Mouse (Mus musculus) bone marrow, adult 2 months (tissue): ENCODE measurements around the gene Avp. TPM values are rescaled to one million over a fixed set of nuclear protein-coding genes. Genes with fewer than 3 reads are reported as not detected.
A peak's percentile ranks its signal among the peaks of the same experiment; 100 is the strongest.
"Not testable (repeated sequence)": the region's sequence is repeated elsewhere in the genome, so short reads cannot be mapped to it uniquely, and the experiment has no call there.

ENCODE experiments used
- H3K27ac ChIP-seq: fragments of 200-500 bp; 2 replicates; pipeline ENCODE4 v1.5.1; 2012; ENCODE audit warnings: low read depth, mild to moderate bottlenecking, control low read depth, inconsistent platforms, low read length; ENCODE audit not compliant: control insufficient read depth, poor library complexity, insufficient read depth
- H3K4me1 ChIP-seq: fragments of 200-500 bp; 2 replicates; pipeline ENCODE4 v1.6.1; 2011; ENCODE audit warnings: low read length; ENCODE audit not compliant: control insufficient read depth, insufficient read depth
- H3K4me3 ChIP-seq: fragments of 200-500 bp; replicated peaks from 2 replicates; pipeline ENCODE3; 2011; ENCODE audit warnings: mild to moderate bottlenecking, low read depth, low read length, control low read depth; ENCODE audit not compliant: control insufficient read depth
- CTCF ChIP-seq: fragments of 200-500 bp; IDR thresholded peaks from 2 replicates; pipeline ENCODE4 v1.5.1; 2011; ENCODE audit warnings: low read length, control low read depth; ENCODE audit not compliant: control insufficient read depth, insufficient read depth
- POLR2A ChIP-seq: fragments of 200-500 bp; IDR thresholded peaks from 2 replicates; pipeline ENCODE4 v1.6.1; 2011; ENCODE audit warnings: low read depth, mild to moderate bottlenecking, control low read depth, low read length, borderline replicate concordance; ENCODE audit not compliant: control insufficient read depth
- WGBS: fragments of 180-500 bp; shearing (Covaris S2); methylation state at CpG from one replicate; pipeline ENCODE4 v1.1.7; 2018; 5-methylcytosine and 5-hydroxymethylcytosine counted together
- polyA plus RNA-seq: library from polyadenylated mRNA; stranded (reverse); fragments of >200 nt; gene quantifications from 2 replicates; pipeline ENCODE4 v1.2.4, GENCODE M21; 2011; ENCODE audit warnings: low replicate concordance; ENCODE audit not compliant: missing spikeins, insufficient read depth, insufficient read length

Gene Avp
- polyA plus RNA-seq, 1 experiment: not detected

GRCm38 (mm10) chr2:130578148-130578547, 4.2 kb downstream of the Avp start:
- Histone ChIP-seq H3K4me3 (no peak overlapping the region), H3K4me1 (no peaks in the 10 kb centered on the region; the same call in 1 of the 2 replicates), H3K27ac (no peak overlapping the region)
- TF ChIP-seq CTCF (peak; percentile 67), POLR2A (no peak)
- 15% methylated on average over 11 of the region's 11 CpGs for WGBS

- WGBS: 5% methylated on average over 12 of the region's 12 CpGs
- H3K27ac ChIP-seq: no peak overlapping the region
- H3K4me3 ChIP-seq: no peak overlapping the region
Observed at GRCm38 (mm10) chr2:130577632-130578031, 4.7 kb downstream of the Avp start.

GRCm38 (mm10) chr2:130577021-130577420, 5.3 kb downstream of the Avp start:
- no peak overlapping the region for H3K27ac ChIP-seq
- TF ChIP-seq POLR2A: no peak
- no peak for TF ChIP-seq CTCF
- WGBS: 8% methylated on average over 9 of the region's 9 CpGs
- H3K4me1 ChIP-seq: no peaks in the 10 kb centered on the region; the same call in 1 of the 2 replicates
- H3K4me3 ChIP-seq: no peak overlapping the region

More at GRCm38 (mm10) chr2:130577632-130578031, 4.7 kb downstream of the Avp start:
- TF ChIP-seq CTCF: no peak
- no peak for TF ChIP-seq POLR2A
- no peaks in the 10 kb centered on the region; the same call in 1 of the 2 replicates for H3K4me1 ChIP-seq

GRCm38 (mm10) chr2:130576564-130576963, 5.8 kb downstream of the Avp start:
- H3K4me1 ChIP-seq, H3K4me3 ChIP-seq, H3K27ac ChIP-seq: not testable (repeated sequence)
- WGBS: 6% methylated on average over 32 of the region's 32 CpGs

GRCm38 (mm10) chr2:130575873-130576272, 6.5 kb downstream of the Avp start, which contains the start of gene Oxt:
Oxt (plus strand) TSS chr2:130576173.
- no peak within 1 kb of the TSS for H3K27ac ChIP-seq
- TF ChIP-seq POLR2A (no peak), CTCF (no peak)
- H3K4me3 ChIP-seq: no peak within 1 kb of the TSS
- H3K4me1 ChIP-seq: no peaks in the 10 kb centered on the region; the same call in 1 of the 2 replicates
- 73% methylated on average over 9 of the region's 9 CpGs for WGBS

- TF ChIP-seq CTCF: 0 out of 2 replicates have a peak, but pooled peaks have one; percentile 13
- no peak for TF ChIP-seq POLR2A
Observed at GRCm38 (mm10) chr2:130574960-130575359, 7.4 kb downstream of the Avp start.

GRCm38 (mm10) chr2:130569926-130570325, 12.4 kb downstream of the Avp start:
- Histone ChIP-seq H3K27ac (no peak overlapping the region), H3K4me3 (no peak overlapping the region), H3K4me1 (no peaks in the 10 kb centered on the region)
- no peak for TF ChIP-seq POLR2A
- no peak for TF ChIP-seq CTCF

More at GRCm38 (mm10) chr2:130574960-130575359, 7.4 kb downstream of the Avp start:
- no peaks in the 10 kb centered on the region; the same call in 1 of the 2 replicates for H3K4me1 ChIP-seq
- H3K27ac ChIP-seq: no peak overlapping the region
- 88% methylated on average over 5 of the region's 5 CpGs for WGBS
- no peak overlapping the region for H3K4me3 ChIP-seq

- Histone ChIP-seq H3K4me3 (no peak overlapping the region), H3K27ac (no peak overlapping the region), H3K4me1 (no peaks in the 10 kb centered on the region)
- no peak for TF ChIP-seq POLR2A
- TF ChIP-seq CTCF: no peak
- 66% methylated on average over 4 of the region's 4 CpGs for WGBS
Observed at GRCm38 (mm10) chr2:130568921-130569320, 13.4 kb downstream of the Avp start.

- no peak overlapping the region for H3K4me3 ChIP-seq
- WGBS: 89% methylated on average over 8 of the region's 8 CpGs
Observed at GRCm38 (mm10) chr2:130564983-130565382, 17.4 kb downstream of the Avp start.

GRCm38 (mm10) chr2:130564063-130564462, 18.3 kb downstream of the Avp start:
- WGBS: under 1% methylated on average over 23 of the region's 23 CpGs
- peak overlapping the region; percentile 98 for H3K4me3 ChIP-seq
- peak overlapping the region; percentile 61 for H3K27ac ChIP-seq
- TF ChIP-seq CTCF (no peak), POLR2A (no peak)
- H3K4me1 ChIP-seq: no peaks in the 10 kb centered on the region

More at GRCm38 (mm10) chr2:130564983-130565382, 17.4 kb downstream of the Avp start:
- Histone ChIP-seq H3K4me1 (no peaks in the 10 kb centered on the region), H3K27ac (no peak overlapping the region)
- no peak for TF ChIP-seq CTCF
- no peak for TF ChIP-seq POLR2A
